Mouse (Mus musculus): ENCODE measurements around the gene Atp6v1e1.

DNA sequence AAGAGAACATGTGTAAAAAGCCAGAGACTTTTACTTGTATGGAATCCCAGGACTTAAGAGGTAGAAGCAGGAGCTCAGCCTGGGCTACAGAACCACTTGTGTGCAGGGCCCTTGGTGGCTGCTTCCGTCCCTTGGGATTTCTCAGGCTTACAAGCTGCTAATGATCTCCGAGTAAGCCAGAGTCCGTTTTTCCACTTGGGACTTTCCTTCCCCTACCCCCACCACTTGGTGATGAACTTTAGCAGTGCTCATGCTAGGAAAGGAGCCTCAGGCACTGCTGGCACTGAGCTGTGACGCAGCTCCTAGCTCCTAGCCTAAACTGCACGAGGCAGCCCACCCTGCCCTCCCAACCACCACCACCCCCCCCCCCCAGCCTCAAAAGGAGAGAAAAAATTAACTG lies 31.9 kb downstream of the Atp6v1e1 start:
- TF ChIP-seq CTCF (IDR thresholded peaks at IDR 0.05; ENCODE audit: control insufficient read depth, insufficient read depth, insufficient replicate concordance, low read depth, low read length) (no peak), POLR2A (IDR thresholded peaks at IDR 0.05; ENCODE audit: control insufficient read depth, low read depth, low read length) (no peak)

Data from testis, adult 2 months (tissue).